Comparison of ENCODE assay signal across 10 mouse cellular contexts in the genomic region with DNA sequence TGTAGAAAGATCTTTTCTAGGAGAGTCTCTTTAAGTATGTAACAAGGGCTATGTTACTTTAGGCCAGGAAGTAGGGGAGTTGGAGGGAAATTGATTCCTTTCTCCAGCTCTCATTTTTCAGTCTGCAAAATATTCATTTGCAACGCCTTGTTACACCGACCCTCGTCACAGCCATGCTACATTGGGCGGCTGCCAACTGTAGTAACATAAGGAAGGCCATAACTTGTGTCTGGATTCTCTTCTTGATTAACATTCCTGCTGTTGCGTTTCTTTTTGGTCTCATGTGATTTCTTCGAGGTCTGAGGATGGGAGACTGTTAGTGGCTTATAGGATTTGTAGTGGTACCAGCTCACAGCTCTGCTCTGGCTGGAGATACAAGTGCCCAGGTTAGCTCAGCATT. TPM values are rescaled to one million over a fixed set of nuclear protein-coding genes. Genes with fewer than 3 reads are reported as not detected.
DNase-seq lines count a peak whose midpoint lies in the region; ATAC-seq and TF ChIP-seq lines count a peak whose summit lies in the region.
"Had no signal": no experiment of that assay in that cellular context is flagged by ENCODE, and none has a peak within 500 bp of the region (broad histone marks: within the 10 kb centered on the region; RNA-seq: fewer than 3 reads in every experiment).

No protein-coding gene starts in this region.

- WGBS in hindbrain, embryonic 12.5 days: 57% methylated on average over 6 of the region's 6 CpGs
- WGBS in hindbrain, embryonic 13.5 days: 45% methylated on average over 6 of the region's 6 CpGs
- WGBS in lung, embryonic 15.5 days: 40% methylated on average over 6 of the region's 6 CpGs
- 32% methylated on average over 6 of the region's 6 CpGs for whole genome bisulfite sequencing in heart, postnatal 0 days
- 23% methylated on average over 6 of the region's 6 CpGs for WGBS in neural tube, embryonic 13.5 days

- H3K9ac ChIP-seq in hindbrain, embryonic 12.5 days: no peak overlapping the region
- no peak overlapping the region for H3K9ac ChIP-seq in hindbrain, embryonic 13.5 days
- no peak overlapping the region for H3K9ac ChIP-seq in lung, embryonic 15.5 days
- no peak overlapping the region for H3K9ac ChIP-seq in heart, postnatal 0 days (replicated peaks; ENCODE audit: low read depth, low read length)
- H3K9ac ChIP-seq in neural tube, embryonic 13.5 days: no peak overlapping the region
- H3K9ac ChIP-seq: midbrain, embryonic 12.5 days had no signal

- H3K27me3 ChIP-seq in hindbrain, embryonic 12.5 days: peaks cover 35% of the 10 kb centered on the region
- peaks cover 19% of the 10 kb centered on the region; the same call in 1 of the 2 replicates for H3K27me3 ChIP-seq in hindbrain, embryonic 13.5 days
- no peaks in the 10 kb centered on the region for H3K27me3 ChIP-seq in lung, embryonic 15.5 days
- H3K27me3 ChIP-seq in heart, postnatal 0 days (ENCODE audit: control insufficient read depth, insufficient read depth, low read length): no peaks in the 10 kb centered on the region
- peaks cover 35% of the 10 kb centered on the region for H3K27me3 ChIP-seq in neural tube, embryonic 13.5 days

- no peak for TF ChIP-seq CTCF in heart, postnatal 0 days (IDR thresholded peaks at IDR 0.05; ENCODE audit: low read depth)

- no peak overlapping the region for H3K27ac ChIP-seq in hindbrain, embryonic 12.5 days
- H3K27ac ChIP-seq in hindbrain, embryonic 13.5 days: no peak overlapping the region
- H3K27ac ChIP-seq in lung, embryonic 15.5 days: no peak overlapping the region; the same call in 1 of the 2 replicates
- peak overlapping the region; percentile 30; the same call in 1 of the 2 replicates for H3K27ac ChIP-seq in heart, postnatal 0 days (ENCODE audit: low read depth)
- no peak overlapping the region for H3K27ac ChIP-seq in neural tube, embryonic 13.5 days (replicated peaks)
- H3K27ac ChIP-seq: midbrain, embryonic 12.5 days had no signal

- no peaks in the 10 kb centered on the region for H3K36me3 ChIP-seq in hindbrain, embryonic 12.5 days
- no peaks in the 10 kb centered on the region for H3K36me3 ChIP-seq in hindbrain, embryonic 13.5 days
- 0 out of 2 replicates have a peak, but pooled peaks cover 3% of the 10 kb centered on the region for H3K36me3 ChIP-seq in lung, embryonic 15.5 days
- no peaks in the 10 kb centered on the region for H3K36me3 ChIP-seq in heart, postnatal 0 days (replicated peaks; ENCODE audit: control insufficient read depth, insufficient read depth, low read length)
- H3K36me3 ChIP-seq in neural tube, embryonic 13.5 days: no peaks in the 10 kb centered on the region
- H3K36me3 ChIP-seq: midbrain, embryonic 12.5 days had no signal

- no peak for DNase-seq in lung, postnatal 14 days
- no peak for DNase-seq in heart, postnatal 0 days (ENCODE audit: low spot score)
- DNase-seq: adrenal gland, postnatal 14 days; cerebellum, adult 9-11 months had no signal

- peak overlapping the region; percentile 6; the same call in 1 of the 2 replicates for H3K4me2 ChIP-seq in hindbrain, embryonic 12.5 days (replicated peaks)
- H3K4me2 ChIP-seq in hindbrain, embryonic 13.5 days: no peak overlapping the region
- peak overlapping the region; percentile 73; the same call in 1 of the 2 replicates for H3K4me2 ChIP-seq in lung, embryonic 15.5 days
- peak overlapping the region; percentile 28; the same call in 1 of the 2 replicates for H3K4me2 ChIP-seq in heart, postnatal 0 days (ENCODE audit: low read depth, low read length)
- peak overlapping the region; percentile 26 for H3K4me2 ChIP-seq in neural tube, embryonic 13.5 days
- H3K4me2 ChIP-seq: midbrain, embryonic 12.5 days had no signal

- H3K4me3 ChIP-seq in hindbrain, embryonic 12.5 days: no peak overlapping the region
- no peak overlapping the region for H3K4me3 ChIP-seq in hindbrain, embryonic 13.5 days
- H3K4me3 ChIP-seq in lung, embryonic 15.5 days: no peak overlapping the region
- no peak overlapping the region for H3K4me3 ChIP-seq in heart, postnatal 0 days (ENCODE audit: low read depth, low read length)
- H3K4me3 ChIP-seq in neural tube, embryonic 13.5 days: no peak overlapping the region
- H3K4me3 ChIP-seq: midbrain, embryonic 12.5 days had no signal

- H3K9me3 ChIP-seq in hindbrain, embryonic 12.5 days (replicated peaks): no peaks in the 10 kb centered on the region
- no peaks in the 10 kb centered on the region for H3K9me3 ChIP-seq in hindbrain, embryonic 13.5 days
- no peaks in the 10 kb centered on the region for H3K9me3 ChIP-seq in lung, embryonic 15.5 days
- H3K9me3 ChIP-seq in heart, postnatal 0 days (replicated peaks; ENCODE audit: control insufficient read depth, low read length): no peaks in the 10 kb centered on the region
- H3K9me3 ChIP-seq in neural tube, embryonic 13.5 days: no peaks in the 10 kb centered on the region
- H3K9me3 ChIP-seq: midbrain, embryonic 12.5 days had no signal

- ATAC-seq in hindbrain, embryonic 12.5 days (ENCODE audit: low FRiP score): no peak
- no peak for ATAC-seq in hindbrain, embryonic 13.5 days (ENCODE audit: low FRiP score)
- no peak for ATAC-seq in lung, embryonic 15.5 days (ENCODE audit: borderline replicate concordance, extremely low read depth, low FRiP score, low TSS enrichment)
- ATAC-seq in heart, postnatal 0 days (ENCODE audit: insufficient read depth, low read depth): no peak
- no peak for ATAC-seq in neural tube, embryonic 13.5 days (ENCODE audit: low read depth)
- no peak for ATAC-seq in cerebellum, adult (ENCODE audit: insufficient number of reproducible peaks, low FRiP score, low TSS enrichment)

- peaks cover 15% of the 10 kb centered on the region for H3K4me1 ChIP-seq in hindbrain, embryonic 12.5 days
- H3K4me1 ChIP-seq in hindbrain, embryonic 13.5 days (replicated peaks): peaks cover 34% of the 10 kb centered on the region
- peaks cover 36% of the 10 kb centered on the region for H3K4me1 ChIP-seq in lung, embryonic 15.5 days
- H3K4me1 ChIP-seq in heart, postnatal 0 days (ENCODE audit: control insufficient read depth, insufficient read depth): peaks cover 26% of the 10 kb centered on the region
- H3K4me1 ChIP-seq in neural tube, embryonic 13.5 days (replicated peaks): peaks cover 52% of the 10 kb centered on the region

- TF ChIP-seq EP300 in heart, postnatal 0 days (IDR thresholded peaks at IDR 0.05; ENCODE audit: low read depth): no peak

RNA-seq across cellular contexts. Expression of a gene that starts 4.5 kb away (rescaled TPM):
- 54.6 and 54.8 TPM in 2 replicates for polyA plus RNA-seq in hindbrain, embryonic 12.5 days (2016; fragmentation: Nextera tagmentation; extraction: Ambion mirVana)
- polyA plus RNA-seq in hindbrain, embryonic 13.5 days (2015; fragmentation: Nextera tagmentation; extraction: Ambion mirVana): 27.6 and 28.4 TPM in 2 replicates
- 51.3 and 53.5 TPM in 2 replicates for polyA plus RNA-seq in lung, embryonic 15.5 days (2015; fragmentation: Nextera tagmentation; extraction: Ambion mirVana)
- total RNA-seq in heart, postnatal 0 days (2014; rRNA removed; ENCODE audit: low replicate concordance): 127 and 144 TPM in 2 replicates
- 48.2 and 57.0 TPM in 2 replicates for polyA plus RNA-seq in heart, postnatal 0 days (2015; fragmentation: Nextera tagmentation; extraction: Ambion mirVana)
- 34.1 and 37.8 TPM in 2 replicates for polyA plus RNA-seq in neural tube, embryonic 13.5 days (2015; fragmentation: Nextera tagmentation; extraction: Ambion mirVana)
